Mouse (Mus musculus) cortical plate, adult 2 months (tissue): ENCODE measurements around the gene Sidt2.

Experiments used
- CTCF ChIP-seq: fragments of 200-500 bp; IDR thresholded peaks from 2 replicates; pipeline ENCODE4 v1.5.1; 2011; ENCODE audit warnings: mild to moderate bottlenecking, control low read depth, low read length; ENCODE audit not compliant: insufficient read depth; ENCODE audit errors: extremely low read depth
- POLR2A ChIP-seq: fragments of 200-500 bp; IDR thresholded peaks from 2 replicates; pipeline ENCODE4 v1.6.1; 2011; ENCODE audit warnings: mild to moderate bottlenecking, low read length, control low read depth; ENCODE audit not compliant: insufficient read depth; ENCODE audit errors: extremely low read depth

DNA sequence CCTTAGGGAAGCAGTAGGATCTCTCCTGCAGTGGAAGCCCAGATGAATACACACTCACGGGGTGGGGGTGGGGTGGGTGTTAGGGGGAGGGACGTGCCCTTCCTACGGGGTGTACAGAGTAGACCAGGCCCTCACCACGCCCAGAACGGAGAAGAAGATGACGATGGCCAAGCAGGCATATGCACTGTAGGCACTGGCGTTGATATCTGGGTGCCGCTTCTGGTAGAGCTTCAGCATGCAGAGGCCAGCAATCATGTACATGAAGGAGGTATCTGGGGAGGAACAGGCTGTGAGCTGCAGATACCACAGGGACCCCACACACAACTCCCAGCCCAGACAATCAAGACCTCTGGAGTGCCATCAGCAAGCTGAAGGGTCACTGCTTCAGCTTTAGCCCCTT is 12.1 kb downstream of the Sidt2 start:
- TF ChIP-seq CTCF (no peak), POLR2A (no peak)
